Mouse (Mus musculus): ENCODE results near the gene Cenpf.

- TF ChIP-seq EP300 (IDR thresholded peaks at IDR 0.05; ENCODE audit: insufficient read depth, low read depth, low read length) (no peak), CTCF (IDR thresholded peaks at IDR 0.05; ENCODE audit: low read depth, low read length) (no peak), POLR2A (IDR thresholded peaks at IDR 0.05; ENCODE audit: insufficient read depth, low read length) (no peak)
Measured at GRCm38 (mm10) chr1:189657406-189657805, 30.5 kb downstream of the Cenpf start.

Data from ES-Bruce4 (cell line).